Mouse (Mus musculus) midbrain, embryonic 11.5 days (tissue): ENCODE results near the gene Kbtbd4. TPM values are rescaled to one million over a fixed set of nuclear protein-coding genes. Genes with fewer than 3 reads are reported as not detected.

Source experiments
- polyA plus RNA-seq: library from polyadenylated mRNA; unstranded; fragments of >200 nt; fragmentation: Nextera tagmentation; extraction: Ambion mirVana; gene quantifications from 2 replicates; pipeline ENCODE4 v1.2.1, GENCODE M21; 2014

Kbtbd4 gene
- polyA plus RNA-seq, 1 experiment from 2014 or later: 48.8 TPM

Other genes with a start within 250 kb of the Kbtbd4 start
- gene Nup160, start 227.5 kb upstream of the Kbtbd4 start, polyA plus RNA-seq: 55.2 and 57.0 TPM in 2 replicates
- 102 and 117 TPM in 2 replicates for gene Fnbp4, start 159.4 kb upstream of the Kbtbd4 start, polyA plus RNA-seq
- 0.50 and 0.85 TPM in 2 replicates for gene Agbl2, start 122.0 kb upstream of the Kbtbd4 start, polyA plus RNA-seq
- 257 and 260 TPM in 2 replicates for gene Mtch2, start 57.6 kb upstream of the Kbtbd4 start, polyA plus RNA-seq
- 12.3 and 13.1 TPM in 2 replicates for gene C1qtnf4, start 18.9 kb upstream of the Kbtbd4 start, polyA plus RNA-seq
- gene Ndufs3, start 87 bp downstream of the Kbtbd4 start, polyA plus RNA-seq: 200 and 204 TPM in 2 replicates
- 99.8 and 103 TPM in 2 replicates for gene Celf1, start 35.6 kb downstream of the Kbtbd4 start, polyA plus RNA-seq
- 0.63 and 0.98 TPM in 2 replicates for gene Rapsn, start 130.9 kb downstream of the Kbtbd4 start, polyA plus RNA-seq
- 364 and 369 TPM in 2 replicates for gene Psmc3, start 149.3 kb downstream of the Kbtbd4 start, polyA plus RNA-seq
- 16.6 and 18.9 TPM in 2 replicates for gene Slc39a13, start 165.7 kb downstream of the Kbtbd4 start, polyA plus RNA-seq
- 4.0 and 4.5 TPM in 2 replicates for gene Spi1, start 177.7 kb downstream of the Kbtbd4 start, polyA plus RNA-seq
- not detected in 2 replicates for gene Mybpc3, start 213.4 kb downstream of the Kbtbd4 start, polyA plus RNA-seq